Mouse (Mus musculus) intestine, embryonic 15.5 days (tissue): Measurements from ENCODE around the gene Adgra1. TPM values are rescaled to one million over a fixed set of nuclear protein-coding genes. Genes with fewer than 3 reads are reported as not detected.

Source experiments
- ATAC-seq: fragments of 200-750 bp; cut with Nextera tagmentation; 2 replicates; pipeline ENCODE4 v1.8.0; 2017; ENCODE audit warnings: moderate TSS enrichment, moderate library complexity
- H3K27ac ChIP-seq: fragments of 300-500 bp; sonication (generic); 2 replicates; pipeline ENCODE4 v1.5.1; 2015; ENCODE audit warnings: mild to moderate bottlenecking, inconsistent platforms
- H3K27me3 ChIP-seq: fragments of 300-500 bp; sonication (generic); replicated peaks from 2 replicates; pipeline ENCODE4 v1.6.1; 2015; ENCODE audit warnings: inconsistent platforms
- H3K36me3 ChIP-seq: fragments of 300-500 bp; sonication (generic); 2 replicates; pipeline ENCODE4 v1.6.1; 2015; ENCODE audit warnings: inconsistent platforms
- H3K4me1 ChIP-seq: fragments of 300-500 bp; sonication (generic); replicated peaks from 2 replicates; pipeline ENCODE4 v1.6.1; 2015; ENCODE audit warnings: inconsistent platforms
- H3K4me2 ChIP-seq: fragments of 300-500 bp; sonication (generic); replicated peaks from 2 replicates; pipeline ENCODE4 v1.6.1; 2015; ENCODE audit warnings: mild to moderate bottlenecking, inconsistent platforms
- H3K4me3 ChIP-seq: fragments of 300-500 bp; sonication (generic); replicated peaks from 2 replicates; pipeline ENCODE4 v1.5.1; 2015; ENCODE audit warnings: inconsistent platforms
- H3K9ac ChIP-seq: fragments of 300-500 bp; sonication (generic); 2 replicates; pipeline ENCODE4 v1.6.1; 2015; ENCODE audit warnings: inconsistent platforms
- H3K9me3 ChIP-seq: fragments of 300-500 bp; sonication (generic); 2 replicates; pipeline ENCODE4 v1.6.1; 2016; ENCODE audit warnings: inconsistent platforms
- WGBS: fragments of 180-500 bp; shearing (Covaris S2); methylation state at CpG from one replicate; pipeline ENCODE4 v1.1.7; 2015; 5-methylcytosine and 5-hydroxymethylcytosine counted together
- polyA plus RNA-seq: library from polyadenylated mRNA; unstranded; fragments of >200 nt; fragmentation: Nextera tagmentation; extraction: Ambion mirVana; gene quantifications from 2 replicates; pipeline ENCODE4 v1.2.1, GENCODE M21; 2015

Adgra1 gene
- polyA plus RNA-seq: 0.11 and 0.96 TPM in 2 replicates

DNA sequence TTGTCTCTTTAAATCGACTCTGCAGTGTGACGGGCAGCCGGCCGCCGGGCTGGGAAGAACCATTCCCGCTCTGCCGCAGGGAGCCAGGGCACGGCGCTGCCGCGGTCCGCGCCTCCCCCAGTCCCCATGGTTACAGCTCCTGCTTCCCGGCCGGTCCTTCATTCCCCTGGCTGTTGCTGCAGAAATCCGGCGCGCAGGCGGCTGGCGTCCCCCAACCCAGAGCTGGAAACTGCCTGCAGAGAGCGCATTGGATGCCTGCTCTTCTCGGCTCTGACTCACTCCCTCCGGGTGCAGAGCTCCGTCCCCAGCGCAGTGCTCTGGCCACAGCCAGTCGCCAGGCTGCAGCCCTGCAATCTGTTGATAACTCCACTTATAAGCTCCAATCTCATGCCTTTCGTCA, at the start of gene Adgra1:
Adgra1 (plus strand) TSS at position 139 of the 400 bp plus-strand sequence.
- peaks cover 4% of the 10 kb centered on the region; the same call in 1 of the 2 replicates for H3K4me1 ChIP-seq
- H3K36me3 ChIP-seq: no peaks in the 10 kb centered on the region
- 0 out of 2 replicates have a peak within 1 kb of the TSS, but pooled peaks have one; percentile 12 for H3K4me3 ChIP-seq
- H3K9ac ChIP-seq: 0 out of 2 replicates have a peak within 1 kb of the TSS, but pooled peaks have one; percentile 12
- H3K4me2 ChIP-seq: peak within 1 kb of the TSS; percentile 45
- under 1% methylated on average over 27 of the region's 27 CpGs for WGBS
- ATAC-seq: peak; percentile 88
- no peaks in the 10 kb centered on the region for H3K9me3 ChIP-seq
- H3K27me3 ChIP-seq: peaks cover 30% of the 10 kb centered on the region
- H3K27ac ChIP-seq: no peak within 1 kb of the TSS

DNA sequence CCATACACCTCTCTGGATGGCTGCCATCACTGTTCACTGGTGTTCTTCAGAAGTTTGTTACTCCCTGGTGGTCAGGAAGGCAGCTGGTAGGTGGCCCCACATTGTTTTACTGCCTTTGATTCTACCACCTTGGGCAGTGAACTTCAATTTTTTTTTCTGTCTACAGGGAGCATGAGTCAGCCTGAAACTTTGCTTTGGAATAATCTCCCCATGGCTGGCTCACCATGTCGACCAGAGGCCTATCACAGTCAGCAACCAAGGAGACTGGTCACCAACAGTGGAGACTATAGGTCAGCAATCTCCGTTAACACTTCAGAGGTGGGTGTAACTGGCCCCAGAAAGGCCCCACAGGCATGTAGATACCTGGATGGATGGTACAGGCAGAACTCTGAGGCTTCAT, 46.6 kb upstream of the Adgra1 start:
- H3K27me3 ChIP-seq: no peaks in the 10 kb centered on the region
- no peak overlapping the region for H3K4me3 ChIP-seq

DNA sequence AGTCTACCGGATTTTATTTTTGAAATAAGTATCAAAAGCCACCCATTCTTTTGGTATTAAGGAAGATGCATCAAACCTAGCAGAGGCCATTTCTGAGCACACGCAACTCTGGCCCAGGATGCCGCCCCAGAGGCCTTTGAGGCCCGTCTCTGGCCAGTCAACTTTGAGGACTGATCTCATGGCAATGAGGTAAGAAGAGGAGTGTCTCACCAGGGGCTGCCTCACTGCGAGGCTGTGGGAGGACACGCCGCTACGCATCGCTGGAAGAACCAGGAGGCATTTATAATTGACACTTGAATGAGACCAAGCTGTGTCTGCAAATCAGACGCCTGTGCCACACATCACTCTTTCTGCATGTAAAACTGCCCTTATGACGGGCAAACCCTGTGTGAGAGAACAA, 45.0 kb upstream of the Adgra1 start:
- Histone ChIP-seq H3K4me1 (no peaks in the 10 kb centered on the region), H3K4me3 (no peak overlapping the region), H3K9ac (no peak overlapping the region), H3K27ac (no peak overlapping the region), H3K4me2 (no peak overlapping the region), H3K27me3 (no peaks in the 10 kb centered on the region), H3K36me3 (no peaks in the 10 kb centered on the region), H3K9me3 (no peaks in the 10 kb centered on the region)
- no peak for ATAC-seq
- WGBS: 89% methylated on average over 11 of the region's 11 CpGs

More for the DNA sequence above, 46.6 kb upstream of the Adgra1 start:
- Histone ChIP-seq H3K27ac (no peak overlapping the region), H3K4me2 (no peak overlapping the region), H3K9ac (no peak overlapping the region), H3K9me3 (no peaks in the 10 kb centered on the region), H3K36me3 (no peaks in the 10 kb centered on the region), H3K4me1 (no peaks in the 10 kb centered on the region)
- ATAC-seq: no peak
- 73% methylated on average over 2 of the region's 2 CpGs for WGBS

DNA sequence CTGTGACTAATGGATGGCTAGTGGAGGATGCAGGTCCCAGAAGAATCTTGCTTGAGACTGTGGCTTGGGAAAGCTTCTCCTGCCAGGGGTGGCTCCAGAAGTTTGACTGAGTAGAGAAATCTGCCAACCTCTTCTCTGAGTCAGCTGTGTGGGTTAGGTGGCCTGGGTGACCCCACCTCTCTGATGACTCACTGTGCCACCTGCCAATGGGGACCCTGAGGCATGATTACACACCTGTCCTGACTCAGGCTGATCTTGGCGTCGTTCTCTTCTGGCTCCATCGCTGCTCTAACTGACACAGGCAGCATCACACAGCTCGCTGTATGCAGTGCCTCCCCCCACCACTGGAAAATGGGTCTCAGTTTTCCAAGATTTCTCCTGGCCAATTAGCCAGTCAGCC, 44.3 kb upstream of the Adgra1 start:
- Histone ChIP-seq H3K36me3 (no peaks in the 10 kb centered on the region), H3K27me3 (no peaks in the 10 kb centered on the region), H3K4me3 (no peak overlapping the region), H3K4me1 (no peaks in the 10 kb centered on the region), H3K4me2 (no peak overlapping the region), H3K9ac (no peak overlapping the region), H3K9me3 (no peaks in the 10 kb centered on the region), H3K27ac (no peak overlapping the region)
- 76% methylated on average over 4 of the region's 4 CpGs for WGBS
- no peak for ATAC-seq

DNA sequence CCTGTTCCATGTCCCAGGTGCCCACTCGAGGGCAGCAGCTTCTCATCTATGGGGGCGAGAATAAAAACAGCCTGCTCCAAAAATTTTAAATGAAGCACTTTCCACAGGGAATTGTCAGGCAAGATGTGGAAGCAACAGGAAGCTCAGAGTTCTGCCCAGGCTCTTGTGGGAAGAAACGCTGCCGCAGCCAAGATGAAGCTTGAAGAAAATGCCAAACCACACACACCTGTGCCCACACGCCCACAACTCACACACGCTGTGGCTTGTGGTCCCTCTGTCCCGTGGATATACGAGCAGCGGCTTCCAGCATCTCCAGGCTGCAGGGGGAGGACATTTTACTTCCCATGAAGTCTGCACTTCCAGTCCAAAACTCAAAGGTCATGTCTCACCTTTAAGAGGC, 42.4 kb upstream of the Adgra1 start:
- WGBS: 81% methylated on average over 9 of the region's 9 CpGs
- Histone ChIP-seq H3K36me3 (no peaks in the 10 kb centered on the region), H3K27ac (no peak overlapping the region), H3K4me3 (no peak overlapping the region), H3K9ac (no peak overlapping the region), H3K4me1 (no peaks in the 10 kb centered on the region), H3K4me2 (no peak overlapping the region), H3K27me3 (no peaks in the 10 kb centered on the region), H3K9me3 (no peaks in the 10 kb centered on the region)
- no peak for ATAC-seq

DNA sequence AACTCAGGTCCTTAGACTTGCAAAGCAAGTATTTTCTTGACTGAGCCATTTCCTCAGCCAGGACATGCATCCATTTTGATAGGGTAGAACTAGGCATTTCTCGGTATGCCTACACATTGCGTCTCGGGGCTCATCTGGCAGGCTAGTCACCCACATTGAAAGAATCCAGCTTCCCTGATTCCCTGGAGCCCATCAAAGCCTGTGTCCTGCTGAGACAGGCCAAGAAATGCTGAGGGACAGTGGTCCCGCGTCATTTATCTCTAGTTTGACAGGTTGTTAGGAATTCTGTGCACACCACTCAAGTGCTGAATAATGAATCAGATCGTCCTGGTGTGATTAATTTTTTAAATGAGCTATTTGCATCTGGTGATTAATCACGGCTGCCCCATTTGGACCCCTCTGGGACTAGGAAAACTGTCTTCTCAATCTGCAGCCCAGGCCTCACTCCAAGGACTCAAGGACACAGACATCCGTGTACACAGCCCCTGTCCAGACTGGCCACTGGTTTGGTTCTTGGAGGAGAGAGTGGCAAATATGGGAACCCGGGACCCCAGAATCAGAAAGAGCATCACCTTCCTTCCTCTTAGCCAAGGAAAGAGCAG, 38.9 kb upstream of the Adgra1 start:
- Histone ChIP-seq H3K9ac (no peak overlapping the region), H3K27ac (no peak overlapping the region), H3K4me3 (no peak overlapping the region), H3K9me3 (no peaks in the 10 kb centered on the region), H3K4me2 (no peak overlapping the region), H3K4me1 (no peaks in the 10 kb centered on the region), H3K36me3 (no peaks in the 10 kb centered on the region), H3K27me3 (no peaks in the 10 kb centered on the region)
- no peak for ATAC-seq
- 79% methylated on average over 9 of the region's 9 CpGs for WGBS

DNA sequence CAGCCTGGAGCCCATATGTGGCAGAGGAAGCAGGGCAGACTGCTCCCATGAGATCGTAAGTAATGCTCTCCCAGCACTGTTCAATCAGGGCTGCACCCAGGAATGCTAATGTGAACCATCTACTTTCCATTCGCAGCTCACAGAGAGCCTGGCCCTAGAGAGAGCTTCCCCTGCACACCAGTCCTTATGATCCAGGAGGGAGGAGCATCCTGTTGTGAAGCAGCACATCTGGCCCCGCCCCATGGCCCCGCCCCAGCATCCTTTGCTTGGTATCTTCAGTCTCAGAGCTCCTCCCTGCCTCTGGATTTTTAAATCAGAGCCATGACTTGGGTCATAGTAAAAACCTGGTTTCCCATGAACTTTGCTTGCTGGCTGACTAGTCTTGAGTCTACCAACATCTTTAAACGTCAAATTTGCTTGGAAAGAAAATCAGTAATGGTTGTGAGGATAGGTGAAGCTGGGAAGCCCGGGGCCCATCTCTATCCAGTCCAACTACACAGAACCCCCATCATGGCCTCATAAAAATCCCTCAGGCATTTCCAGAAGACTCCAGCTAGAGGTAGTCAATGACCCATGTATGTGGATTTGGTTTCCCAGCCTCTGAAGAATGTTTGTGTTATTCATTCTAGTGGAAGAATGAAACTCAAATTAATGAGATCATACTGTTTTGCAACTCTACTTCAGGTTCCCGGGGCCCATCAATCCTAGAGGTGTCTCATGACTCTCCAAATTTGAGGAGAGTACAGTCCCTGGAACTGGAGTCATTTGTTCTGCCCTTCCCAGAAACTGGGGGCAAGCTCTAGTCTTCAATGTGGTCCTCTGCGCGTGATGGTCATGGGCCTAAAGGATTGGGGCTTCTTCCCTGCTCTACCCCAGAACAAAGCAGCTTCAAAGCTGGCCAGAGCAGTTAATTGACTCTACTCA, 36.5 kb upstream of the Adgra1 start:
- Histone ChIP-seq H3K27ac (no peak overlapping the region), H3K9ac (no peak overlapping the region), H3K4me2 (no peak overlapping the region), H3K4me1 (no peaks in the 10 kb centered on the region), H3K9me3 (no peaks in the 10 kb centered on the region), H3K4me3 (no peak overlapping the region), H3K36me3 (no peaks in the 10 kb centered on the region), H3K27me3 (no peaks in the 10 kb centered on the region)
- no peak for ATAC-seq
- 71% methylated on average over 9 of the region's 9 CpGs for WGBS

DNA sequence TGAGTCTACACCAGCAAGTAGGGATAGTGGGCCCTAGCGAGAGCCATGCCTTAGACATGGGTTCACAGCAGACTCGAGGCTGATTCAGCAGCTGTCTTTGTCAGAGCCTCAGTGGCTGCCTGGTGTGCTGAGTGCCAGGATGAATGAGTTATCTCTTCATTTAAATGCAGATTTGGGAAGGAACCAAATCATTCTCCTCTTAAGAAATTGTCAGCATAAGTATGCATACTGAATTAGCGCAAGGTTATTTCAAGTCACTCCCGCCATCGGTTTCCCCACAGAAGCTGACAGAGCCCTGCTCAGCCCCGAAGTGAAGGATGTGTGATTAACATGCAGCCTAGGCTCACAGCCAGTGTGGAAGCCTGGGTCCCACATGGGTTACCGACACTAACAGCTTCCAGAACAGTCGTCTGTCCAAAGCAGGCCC, 27.8 kb upstream of the Adgra1 start:
- H3K9ac ChIP-seq: no peak overlapping the region
- no peaks in the 10 kb centered on the region for H3K36me3 ChIP-seq
- no peak overlapping the region for H3K4me2 ChIP-seq
- H3K27ac ChIP-seq: no peak overlapping the region
- no peaks in the 10 kb centered on the region for H3K9me3 ChIP-seq
- no peak for ATAC-seq
- no peaks in the 10 kb centered on the region for H3K27me3 ChIP-seq
- WGBS: 61% methylated on average over 8 of the region's 8 CpGs
- H3K4me1 ChIP-seq: no peaks in the 10 kb centered on the region
- H3K4me3 ChIP-seq: no peak overlapping the region

DNA sequence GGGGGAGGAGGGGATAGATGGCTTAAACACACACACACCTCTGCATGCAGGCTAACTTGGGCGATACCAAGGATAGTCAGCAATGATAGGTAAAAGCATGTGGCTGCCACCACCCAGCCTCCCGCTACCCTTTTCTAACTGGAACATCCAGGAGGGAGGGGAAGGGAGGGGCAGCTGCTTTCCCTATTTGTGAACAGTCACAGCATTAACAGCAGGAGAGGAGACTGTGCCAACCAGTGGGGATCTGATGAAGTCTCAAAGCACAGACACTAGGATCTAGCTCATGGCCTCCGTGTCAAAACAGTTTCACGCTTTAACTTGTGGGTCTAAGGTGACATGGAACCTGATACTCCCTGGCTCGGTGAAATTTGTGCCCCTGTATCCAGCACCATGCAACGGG, 23.9 kb upstream of the Adgra1 start:
- Histone ChIP-seq H3K36me3 (no peaks in the 10 kb centered on the region), H3K27ac (no peak overlapping the region), H3K4me2 (no peak overlapping the region), H3K9ac (no peak overlapping the region), H3K27me3 (no peaks in the 10 kb centered on the region), H3K4me1 (no peaks in the 10 kb centered on the region), H3K9me3 (no peaks in the 10 kb centered on the region), H3K4me3 (no peak overlapping the region)
- WGBS: 76% methylated on average over 6 of the region's 6 CpGs
- ATAC-seq: no peak

DNA sequence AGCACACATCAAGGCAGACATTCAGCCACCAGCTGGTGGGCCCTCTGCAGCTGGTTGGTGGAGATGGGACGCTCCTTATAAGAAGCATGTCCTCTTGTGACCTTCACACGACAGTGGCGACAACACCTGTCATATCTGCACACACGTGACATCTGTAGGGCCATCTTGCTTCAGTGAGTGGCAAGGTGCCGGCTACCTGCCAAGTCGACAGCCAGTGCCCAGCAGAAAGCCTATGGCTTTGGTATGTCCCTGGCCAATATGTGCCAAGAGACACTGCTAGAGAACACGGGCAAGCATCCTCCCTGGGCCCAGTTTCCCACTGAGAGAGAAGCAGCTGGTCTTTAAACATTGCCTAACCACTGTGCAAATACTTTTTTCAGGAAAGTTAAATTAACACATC, 22.3 kb upstream of the Adgra1 start:
- ATAC-seq: no peak
- H3K4me2 ChIP-seq: no peak overlapping the region
- no peaks in the 10 kb centered on the region for H3K27me3 ChIP-seq
- H3K9ac ChIP-seq: no peak overlapping the region
- H3K4me3 ChIP-seq: no peak overlapping the region
- no peak overlapping the region for H3K27ac ChIP-seq
- WGBS: 87% methylated on average over 7 of the region's 7 CpGs
- no peaks in the 10 kb centered on the region for H3K36me3 ChIP-seq
- no peaks in the 10 kb centered on the region for H3K4me1 ChIP-seq
- no peaks in the 10 kb centered on the region for H3K9me3 ChIP-seq

DNA sequence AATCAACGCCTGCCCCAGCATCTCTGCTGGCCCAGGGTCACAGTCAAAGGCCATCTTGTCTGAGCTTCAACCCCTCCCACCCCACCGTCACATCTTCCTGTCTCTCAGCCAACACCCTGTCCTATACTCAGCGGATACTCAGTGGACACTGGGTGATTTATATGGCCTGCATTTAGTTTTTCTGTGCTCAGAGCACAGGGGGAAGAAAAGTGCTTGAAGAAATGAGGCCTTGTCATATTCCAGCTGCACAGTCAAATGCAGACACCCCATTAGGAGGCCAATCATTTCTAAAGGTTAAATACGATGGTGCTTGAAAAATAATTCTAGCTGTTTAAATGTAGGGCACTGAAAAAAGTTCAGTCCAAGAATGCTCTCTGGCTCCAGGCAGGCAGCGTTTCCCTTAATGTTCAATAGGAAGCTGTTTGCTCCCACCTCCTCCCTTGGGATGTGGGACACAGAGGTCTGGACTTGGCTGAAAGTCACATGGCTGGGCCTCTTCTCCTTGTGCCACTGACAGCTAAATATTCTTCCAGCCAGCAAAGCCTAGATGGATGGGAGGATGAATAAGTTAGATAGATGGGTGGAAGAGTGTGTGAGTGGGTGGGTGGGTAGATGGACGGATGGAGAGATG, 20.3 kb upstream of the Adgra1 start:
- Histone ChIP-seq H3K27ac (no peak overlapping the region), H3K9ac (no peak overlapping the region), H3K4me3 (no peak overlapping the region), H3K36me3 (no peaks in the 10 kb centered on the region), H3K4me2 (no peak overlapping the region), H3K9me3 (no peaks in the 10 kb centered on the region), H3K4me1 (no peaks in the 10 kb centered on the region), H3K27me3 (no peaks in the 10 kb centered on the region)
- no peak for ATAC-seq
- 73% methylated on average over 6 of the region's 6 CpGs for WGBS

DNA sequence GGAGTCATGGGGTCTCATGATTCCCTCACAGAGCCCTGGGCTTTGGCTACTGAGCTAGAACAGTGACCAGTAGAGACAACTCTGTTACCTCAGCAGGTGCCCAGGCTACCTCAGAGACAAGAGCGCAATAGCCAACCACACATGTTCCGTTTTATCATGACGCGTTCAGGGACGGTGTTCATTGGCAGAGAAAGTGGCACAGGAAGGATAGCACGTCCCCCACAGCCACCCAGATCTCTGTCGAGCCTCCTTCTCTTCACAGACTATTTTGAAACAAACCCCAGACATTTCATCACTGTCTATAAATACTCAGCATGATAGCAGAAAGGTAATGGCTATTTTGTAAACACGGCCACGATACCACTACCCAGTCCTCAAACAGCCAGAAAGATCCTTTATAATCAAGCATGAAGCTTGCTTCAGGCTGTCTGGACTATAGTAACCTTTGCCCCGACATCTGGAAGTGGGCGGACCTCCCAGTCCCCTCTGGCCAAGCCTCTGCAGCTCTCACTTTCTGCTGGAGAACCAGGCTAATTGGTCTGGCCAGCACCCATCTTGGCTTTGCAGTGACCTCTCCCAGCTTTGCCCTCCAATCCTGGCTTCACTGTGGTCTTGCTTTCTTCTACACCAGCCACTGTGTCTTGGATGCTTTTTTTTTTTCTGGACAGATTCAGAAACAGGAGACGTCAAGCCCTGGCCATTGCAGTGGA, 11.5 kb upstream of the Adgra1 start:
- no peaks in the 10 kb centered on the region for H3K36me3 ChIP-seq
- H3K9ac ChIP-seq: no peak overlapping the region
- no peaks in the 10 kb centered on the region for H3K4me1 ChIP-seq
- no peak overlapping the region for H3K27ac ChIP-seq
- H3K9me3 ChIP-seq: no peaks in the 10 kb centered on the region
- 63% methylated on average over 12 of the region's 12 CpGs for whole genome bisulfite sequencing
- no peak overlapping the region for H3K4me2 ChIP-seq
- H3K4me3 ChIP-seq: no peak overlapping the region
- no peak for ATAC-seq
- 0 out of 2 replicates have a peak, but pooled peaks cover 2% of the 10 kb centered on the region for H3K27me3 ChIP-seq
